Mouse (Mus musculus) midbrain, embryonic 11.5 days (tissue): ENCODE results near the gene Fam222a. TPM values are rescaled to one million over a fixed set of nuclear protein-coding genes. Genes with fewer than 3 reads are reported as not detected.

Source experiments
- ATAC-seq: fragments of 200-750 bp; cut with Nextera tagmentation; 2 replicates; pipeline ENCODE4 v1.8.0; 2017; ENCODE audit warnings: moderate TSS enrichment, moderate library complexity; ENCODE audit not compliant: low FRiP score
- DNase-seq: peaks from one replicate; pipeline ENCODE4 v3.0.0; 2015; ENCODE audit warnings: low spot score; ENCODE audit errors: missing footprints
- H3K27ac ChIP-seq: fragments of 300-500 bp; sonication (generic); 2 replicates; pipeline ENCODE4 v1.5.1; 2014; ENCODE audit warnings: low read depth, low read length
- H3K27me3 ChIP-seq: fragments of 300-500 bp; sonication (generic); 2 replicates; pipeline ENCODE4 v1.6.1; 2014; ENCODE audit warnings: mild to moderate bottlenecking, low read length, moderate library complexity, mixed read lengths; ENCODE audit not compliant: control insufficient read depth, insufficient read depth
- H3K36me3 ChIP-seq: fragments of 300-500 bp; sonication (generic); 2 replicates; pipeline ENCODE4 v1.6.1; 2014; ENCODE audit warnings: mild to moderate bottlenecking, low read length, moderate library complexity, mixed read lengths; ENCODE audit not compliant: control insufficient read depth, insufficient read depth
- H3K4me1 ChIP-seq: fragments of 300-500 bp; sonication (generic); 2 replicates; pipeline ENCODE4 v1.6.1; 2014; ENCODE audit warnings: low read length; ENCODE audit not compliant: control insufficient read depth, insufficient read depth
- H3K4me2 ChIP-seq: fragments of 300-500 bp; sonication (generic); 2 replicates; pipeline ENCODE4 v1.6.1; 2014; ENCODE audit warnings: mild to moderate bottlenecking, moderate library complexity
- H3K4me3 ChIP-seq: fragments of 300-500 bp; sonication (generic); 2 replicates; pipeline ENCODE4 v1.5.1; 2014; ENCODE audit warnings: low read depth, low read length
- H3K9ac ChIP-seq: fragments of 300-500 bp; sonication (generic); 2 replicates; pipeline ENCODE4 v1.6.1; 2014; ENCODE audit warnings: low read length
- H3K9me3 ChIP-seq: fragments of 300-500 bp; sonication (generic); 2 replicates; pipeline ENCODE4 v1.6.1; 2016; ENCODE audit warnings: low read length; ENCODE audit not compliant: control insufficient read depth
- WGBS: fragments of 180-500 bp; shearing (Covaris S2); extraction: QIAGEN DNeasy Blood & Tissue Kit; methylation state at CpG from one replicate; pipeline ENCODE4 v1.1.7; 2014; 5-methylcytosine and 5-hydroxymethylcytosine counted together
- polyA plus RNA-seq: library from polyadenylated mRNA; unstranded; fragments of >200 nt; fragmentation: Nextera tagmentation; extraction: Ambion mirVana; gene quantifications from 2 replicates; pipeline ENCODE4 v1.2.1, GENCODE M21; 2014

The Fam222a gene
- polyA plus RNA-seq, 1 experiment from 2014 or later: 6.7 TPM

DNA sequence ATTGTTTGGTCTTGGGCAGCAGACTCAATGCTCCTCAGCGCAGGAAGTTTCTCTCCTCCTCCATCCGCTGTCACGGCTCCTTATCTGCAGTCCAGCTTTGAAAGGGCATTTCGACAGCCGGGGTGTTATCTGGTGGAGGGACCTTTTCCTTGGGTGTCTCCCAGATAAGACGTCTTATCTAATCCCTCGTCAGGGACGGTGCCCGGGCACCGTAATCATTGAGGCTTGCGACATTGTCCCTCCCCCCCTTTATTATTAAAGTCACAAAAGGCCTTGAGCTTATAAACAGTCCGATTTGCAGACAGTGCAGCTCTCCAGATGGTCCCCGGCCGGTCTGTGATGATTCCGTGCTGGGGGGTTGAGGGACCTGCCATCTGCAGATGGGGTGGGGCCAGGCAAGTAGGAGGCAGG is 23.3 kb downstream of the Fam222a start:
- peak overlapping the region; percentile 68 for H3K27ac ChIP-seq
- H3K9ac ChIP-seq: no peak overlapping the region
- H3K36me3 ChIP-seq: peaks cover 3% of the 10 kb centered on the region; the same call in 1 of the 2 replicates
- 34% methylated on average over 15 of the region's 15 CpGs for WGBS
- H3K4me3 ChIP-seq: no peak overlapping the region
- no peaks in the 10 kb centered on the region for H3K27me3 ChIP-seq
- ATAC-seq (peak; percentile 56), DNase-seq (no peak)
- H3K9me3 ChIP-seq: no peaks in the 10 kb centered on the region
- peaks cover 69% of the 10 kb centered on the region for H3K4me1 ChIP-seq
- H3K4me2 ChIP-seq: no peak overlapping the region

DNA sequence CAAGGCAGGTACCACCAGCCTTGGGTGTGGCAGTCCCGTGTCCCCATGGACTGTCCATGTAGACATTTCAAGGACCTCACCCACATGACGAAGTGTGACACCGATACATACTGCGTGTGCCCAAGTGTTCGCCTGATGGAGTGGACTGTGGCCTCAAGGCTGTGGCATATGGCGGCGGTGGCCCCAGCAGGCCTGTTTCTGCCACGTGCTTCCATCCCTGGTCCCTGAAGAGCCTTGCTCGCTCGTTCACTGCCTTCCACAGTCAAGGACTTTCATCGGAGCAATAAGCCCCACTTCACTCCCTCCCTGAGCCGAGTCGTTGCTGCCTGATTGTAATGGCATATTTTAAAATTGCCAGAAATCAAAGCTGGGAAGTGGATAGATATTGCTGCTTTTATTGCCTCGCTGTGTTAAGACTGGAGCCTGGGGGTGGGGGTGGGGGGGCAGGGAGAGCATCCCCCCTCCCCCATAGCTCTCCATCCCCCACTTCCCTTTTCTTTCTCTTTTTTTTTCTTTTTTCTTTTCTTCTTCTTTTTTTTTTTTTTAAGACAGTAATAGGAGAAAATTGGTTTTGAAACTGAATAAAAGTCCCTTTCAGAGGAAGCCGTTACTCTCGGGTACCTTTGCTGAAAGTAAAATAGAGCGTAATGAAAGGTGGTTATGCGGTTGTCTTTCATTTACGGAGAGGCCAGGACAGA is 24.8 kb downstream of the Fam222a start:
- Histone ChIP-seq H3K4me1 (peaks cover 69% of the 10 kb centered on the region), H3K36me3 (peaks cover 3% of the 10 kb centered on the region; the same call in 1 of the 2 replicates), H3K27ac (0 out of 2 replicates have a peak overlapping the region, but pooled peaks have one; percentile 27), H3K27me3 (no peaks in the 10 kb centered on the region), H3K9ac (peak overlapping the region; percentile 4; the same call in 1 of the 2 replicates), H3K4me3 (no peak overlapping the region), H3K4me2 (no peak overlapping the region), H3K9me3 (no peaks in the 10 kb centered on the region)
- ATAC-seq: no peak
- WGBS: 67% methylated on average over 19 of the region's 19 CpGs
- no peak for DNase-seq

DNA sequence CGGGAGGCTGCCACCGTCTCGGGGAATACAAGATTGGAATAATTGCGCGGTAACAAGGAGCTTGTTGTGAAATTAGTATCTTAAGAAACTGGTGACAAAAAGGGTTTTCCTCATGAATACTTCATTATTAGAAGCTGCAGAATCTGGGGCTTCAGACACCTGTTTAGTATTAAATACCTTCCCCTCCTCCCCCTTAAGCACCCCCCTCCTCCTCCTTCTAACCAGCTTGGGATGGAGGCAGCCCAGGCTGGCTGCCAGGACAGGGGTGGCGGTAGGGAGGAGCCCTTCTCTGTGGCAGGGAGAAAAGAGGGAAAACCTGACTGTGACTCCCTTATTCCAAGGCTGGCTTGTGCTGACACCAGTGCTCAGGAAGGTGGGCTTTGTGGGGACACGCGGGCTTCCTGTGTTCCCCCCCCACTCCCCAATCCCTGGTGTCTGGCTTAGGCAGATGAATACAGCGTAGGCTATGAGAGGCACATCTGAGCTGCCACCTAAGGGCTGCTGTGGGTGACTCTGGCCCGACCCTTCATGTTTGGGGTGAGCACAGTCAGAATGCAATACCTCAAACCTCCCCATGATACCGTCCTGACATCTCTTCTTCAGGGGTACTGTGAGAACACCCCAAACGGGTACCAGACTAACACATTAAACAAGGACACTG is 25.5 kb downstream of the Fam222a start:
- Histone ChIP-seq H3K27ac (no peak overlapping the region), H3K9me3 (no peaks in the 10 kb centered on the region), H3K36me3 (peaks cover 3% of the 10 kb centered on the region; the same call in 1 of the 2 replicates), H3K4me1 (peaks cover 64% of the 10 kb centered on the region), H3K4me3 (no peak overlapping the region), H3K9ac (no peak overlapping the region), H3K27me3 (no peaks in the 10 kb centered on the region), H3K4me2 (no peak overlapping the region)
- ATAC-seq (no peak), DNase-seq (no peak)
- WGBS: 64% methylated on average over 12 of the region's 12 CpGs

DNA sequence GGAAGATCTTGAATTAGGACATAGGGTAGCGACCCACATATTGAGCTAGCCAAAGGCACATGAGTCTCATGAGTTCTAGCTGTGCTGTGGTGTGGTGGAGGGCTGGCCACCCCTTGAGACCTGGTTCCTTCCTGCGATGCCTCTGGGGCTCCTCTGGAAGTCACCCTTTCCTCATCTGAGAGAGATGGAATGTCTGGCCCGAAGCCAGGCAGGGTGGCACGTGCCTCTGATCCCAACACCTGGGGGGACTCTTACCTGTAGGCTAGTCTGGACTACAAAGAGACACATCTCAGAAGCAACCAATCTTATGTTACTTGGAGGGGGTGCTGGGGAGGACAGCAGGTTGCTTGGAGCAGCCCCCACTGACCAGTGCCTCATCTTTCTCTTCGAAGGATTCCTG is 26.1 kb downstream of the Fam222a start:
- Histone ChIP-seq H3K27ac (no peak overlapping the region), H3K4me1 (peaks cover 57% of the 10 kb centered on the region), H3K4me2 (no peak overlapping the region), H3K4me3 (no peak overlapping the region), H3K27me3 (no peaks in the 10 kb centered on the region), H3K9ac (no peak overlapping the region), H3K9me3 (no peaks in the 10 kb centered on the region), H3K36me3 (peaks cover 3% of the 10 kb centered on the region; the same call in 1 of the 2 replicates)
- 92% methylated on average over 5 of the region's 5 CpGs for whole genome bisulfite sequencing
- DNase-seq: no peak
- no peak for ATAC-seq

DNA sequence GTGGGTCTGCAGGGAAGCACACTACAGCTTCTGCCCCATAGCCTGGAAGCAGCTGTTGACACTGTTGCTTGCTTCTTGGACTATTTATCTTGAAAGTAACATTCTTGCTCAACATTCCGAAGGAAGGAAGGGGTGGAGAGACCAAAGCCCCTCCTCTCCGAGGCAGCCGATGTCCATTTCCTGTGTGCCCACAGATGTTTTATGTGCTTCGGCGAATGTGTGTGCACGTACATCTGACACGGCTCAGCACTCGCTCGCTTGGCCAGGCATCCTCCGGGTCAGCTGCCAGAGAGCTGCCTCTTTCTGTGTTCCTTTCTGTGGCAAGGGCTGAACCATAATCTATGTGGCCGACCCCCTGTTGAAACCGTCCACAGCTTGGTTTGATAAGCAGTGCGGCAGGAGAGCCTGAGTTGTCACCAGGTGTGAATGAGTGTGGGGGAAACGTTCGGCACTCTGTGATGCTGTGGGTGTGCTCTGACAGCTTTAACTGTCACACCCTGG is 27.0 kb downstream of the Fam222a start:
- H3K27me3 ChIP-seq: no peaks in the 10 kb centered on the region
- H3K9me3 ChIP-seq: no peaks in the 10 kb centered on the region
- H3K27ac ChIP-seq: no peak overlapping the region
- DNase-seq (no peak), ATAC-seq (no peak)
- 81% methylated on average over 15 of the region's 15 CpGs for WGBS
- peaks cover 3% of the 10 kb centered on the region; the same call in 1 of the 2 replicates for H3K36me3 ChIP-seq
- peaks cover 49% of the 10 kb centered on the region for H3K4me1 ChIP-seq
- H3K4me3 ChIP-seq: no peak overlapping the region
- H3K4me2 ChIP-seq: no peak overlapping the region
- H3K9ac ChIP-seq: no peak overlapping the region

DNA sequence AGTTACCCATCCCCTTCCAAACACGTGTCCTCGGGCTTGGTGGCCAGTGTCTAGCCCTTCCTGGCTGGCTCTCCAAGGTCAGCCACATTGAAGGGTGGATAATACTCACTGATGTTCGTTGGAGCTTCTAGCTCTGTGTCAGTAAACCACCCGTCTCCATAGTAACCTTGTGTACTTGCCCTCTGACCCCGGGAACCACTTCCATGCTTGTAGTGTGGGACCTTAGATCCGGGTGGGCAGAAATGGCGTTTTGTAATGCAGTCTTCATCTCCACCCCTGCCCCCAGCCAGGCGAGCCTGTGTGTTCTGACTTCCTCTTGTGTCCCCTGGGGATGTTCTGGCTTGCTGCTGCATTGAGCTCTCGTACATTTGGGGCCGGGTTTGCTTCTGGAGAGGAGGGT is 28.8 kb downstream of the Fam222a start:
- Histone ChIP-seq H3K27me3 (no peaks in the 10 kb centered on the region), H3K9ac (no peak overlapping the region), H3K4me1 (peaks cover 31% of the 10 kb centered on the region), H3K36me3 (peaks cover 3% of the 10 kb centered on the region; the same call in 1 of the 2 replicates), H3K9me3 (no peaks in the 10 kb centered on the region), H3K27ac (0 out of 2 replicates have a peak overlapping the region, but pooled peaks have one; percentile 6), H3K4me3 (no peak overlapping the region), H3K4me2 (no peak overlapping the region)
- peak; percentile 54; the same call in 1 of the 2 replicates for ATAC-seq
- 26% methylated on average over 10 of the region's 10 CpGs for WGBS
- no peak for DNase-seq

DNA sequence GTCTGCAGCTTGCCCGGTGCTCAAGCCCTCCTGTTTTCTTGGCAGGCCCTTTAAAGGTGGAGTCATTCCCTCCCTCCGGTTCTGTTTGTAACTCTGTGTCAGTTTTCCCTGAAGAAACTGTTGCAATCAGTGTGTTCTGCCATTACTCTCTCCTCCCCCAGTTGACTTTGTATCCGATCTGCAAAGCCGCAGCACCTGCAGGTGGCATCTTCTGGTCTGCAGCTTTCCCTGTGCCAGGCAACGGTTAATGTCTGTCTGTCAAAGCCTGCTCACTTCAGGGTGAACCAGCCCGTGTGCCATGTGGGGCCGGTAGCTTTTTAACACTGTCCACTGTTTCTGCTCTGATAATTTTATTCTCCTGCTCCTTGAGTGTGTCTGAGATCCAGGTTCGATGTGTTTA is 29.4 kb downstream of the Fam222a start:
- no peak for ATAC-seq
- no peak overlapping the region for H3K27ac ChIP-seq
- peaks cover 3% of the 10 kb centered on the region; the same call in 1 of the 2 replicates for H3K36me3 ChIP-seq
- 79% methylated on average over 8 of the region's 8 CpGs for WGBS
- no peak overlapping the region for H3K4me3 ChIP-seq
- H3K4me1 ChIP-seq: peaks cover 24% of the 10 kb centered on the region
- H3K27me3 ChIP-seq: no peaks in the 10 kb centered on the region
- DNase-seq: no peak
- H3K9me3 ChIP-seq: no peaks in the 10 kb centered on the region
- H3K9ac ChIP-seq: no peak overlapping the region
- no peak overlapping the region for H3K4me2 ChIP-seq

DNA sequence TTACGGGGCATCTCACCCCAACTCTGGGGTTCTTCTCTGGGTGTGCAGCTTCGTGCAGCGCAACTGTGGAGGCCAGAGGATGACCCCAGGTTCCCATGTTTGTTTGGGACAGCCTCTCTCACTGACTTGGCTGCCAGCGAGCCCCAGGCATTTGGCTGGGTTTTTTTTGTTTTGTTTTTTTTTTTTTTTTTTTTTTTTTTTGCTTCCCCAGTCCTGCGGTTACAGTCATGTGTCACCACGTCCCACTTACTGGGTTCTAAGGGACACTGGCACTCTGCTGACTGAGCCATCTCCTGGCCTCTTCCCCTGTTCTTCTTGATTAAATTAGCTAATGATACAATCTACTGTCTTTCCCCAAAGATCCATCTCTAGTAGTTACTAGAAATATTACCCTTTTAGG is 29.8 kb downstream of the Fam222a start:
- DNase-seq (no peak), ATAC-seq (no peak)
- Histone ChIP-seq H3K27me3 (no peaks in the 10 kb centered on the region), H3K4me2 (no peak overlapping the region), H3K9ac (no peak overlapping the region), H3K9me3 (no peaks in the 10 kb centered on the region), H3K4me3 (no peak overlapping the region), H3K27ac (no peak overlapping the region), H3K36me3 (peaks cover 3% of the 10 kb centered on the region; the same call in 1 of the 2 replicates), H3K4me1 (peaks cover 20% of the 10 kb centered on the region)
- WGBS: 74% methylated on average over 6 of the region's 6 CpGs

DNA sequence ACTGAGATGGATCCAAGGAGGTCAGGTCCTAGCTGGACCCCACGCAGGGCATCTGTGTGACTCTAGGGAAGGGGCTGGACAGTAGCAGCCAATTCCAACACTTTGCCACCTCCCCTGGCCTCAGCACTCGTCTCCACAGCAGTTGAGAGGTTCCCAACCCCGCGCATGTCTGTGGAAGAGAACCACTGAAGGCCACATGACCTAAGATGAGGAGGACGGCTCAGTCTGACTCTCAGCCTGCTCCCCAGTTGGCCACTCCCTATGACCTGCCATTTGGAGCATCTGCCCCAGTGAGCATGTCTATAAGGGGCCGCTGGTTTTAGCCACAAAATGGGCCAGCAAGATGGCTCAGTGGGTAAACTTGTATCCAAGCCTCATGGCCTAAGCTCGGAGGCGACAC is 34.2 kb downstream of the Fam222a start:
- ATAC-seq: no peak
- no peak overlapping the region for H3K4me3 ChIP-seq
- WGBS: 84% methylated on average over 8 of the region's 8 CpGs
- no peak overlapping the region for H3K27ac ChIP-seq
- H3K4me2 ChIP-seq: no peak overlapping the region
- no peak for DNase-seq
- no peaks in the 10 kb centered on the region for H3K36me3 ChIP-seq
- no peaks in the 10 kb centered on the region for H3K27me3 ChIP-seq
- H3K9me3 ChIP-seq: no peaks in the 10 kb centered on the region
- H3K9ac ChIP-seq: no peak overlapping the region
- peaks cover 15% of the 10 kb centered on the region for H3K4me1 ChIP-seq
